Mouse (Mus musculus): ENCODE measurements around the gene Lrrc75b.

Gene Lrrc75b

DNA sequence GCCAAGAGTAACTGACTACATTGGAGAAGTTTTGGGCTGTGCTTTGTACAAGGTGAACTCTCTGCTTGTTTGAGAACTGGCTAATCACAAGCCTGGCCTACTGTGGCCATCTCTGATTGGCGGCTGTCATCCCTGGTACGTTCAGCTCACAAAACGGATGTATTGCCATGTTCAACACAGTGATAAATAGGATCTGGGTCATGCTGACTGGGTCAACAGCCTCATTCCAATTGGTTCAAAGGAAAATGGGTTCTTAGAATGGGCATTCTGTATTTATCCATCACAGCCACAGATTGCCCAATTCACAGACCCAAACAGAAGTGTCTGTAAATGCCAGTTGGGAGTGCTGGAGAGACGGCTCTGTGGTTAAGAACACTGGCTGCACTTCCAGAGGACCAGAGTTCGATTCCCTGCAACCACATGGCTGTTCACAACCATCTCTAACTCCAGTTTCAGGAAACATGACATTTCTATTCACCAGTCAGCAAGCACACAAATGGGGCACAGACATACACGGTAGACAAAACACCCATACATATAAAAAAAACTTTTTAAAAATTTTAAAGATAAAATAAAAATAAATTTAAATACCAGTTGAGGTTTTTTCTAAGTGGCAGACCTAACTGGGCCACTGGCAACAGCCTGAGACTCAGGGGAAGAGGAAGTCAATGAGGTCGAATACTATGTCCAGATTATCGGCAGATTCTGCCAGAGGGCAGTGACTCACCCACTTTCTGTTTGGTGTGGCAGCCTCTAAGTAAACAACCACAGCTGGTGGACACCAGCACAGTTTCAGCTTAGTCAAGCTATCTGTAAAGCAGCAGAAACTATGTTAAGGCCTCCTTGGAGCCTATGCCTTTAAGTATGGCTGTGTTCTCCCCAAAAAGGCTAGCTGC, 55.6 kb downstream of the Lrrc75b start:
- DNase-seq (ENCODE audit: extremely low spot score, low read depth, low spot score): no peak

DNA sequence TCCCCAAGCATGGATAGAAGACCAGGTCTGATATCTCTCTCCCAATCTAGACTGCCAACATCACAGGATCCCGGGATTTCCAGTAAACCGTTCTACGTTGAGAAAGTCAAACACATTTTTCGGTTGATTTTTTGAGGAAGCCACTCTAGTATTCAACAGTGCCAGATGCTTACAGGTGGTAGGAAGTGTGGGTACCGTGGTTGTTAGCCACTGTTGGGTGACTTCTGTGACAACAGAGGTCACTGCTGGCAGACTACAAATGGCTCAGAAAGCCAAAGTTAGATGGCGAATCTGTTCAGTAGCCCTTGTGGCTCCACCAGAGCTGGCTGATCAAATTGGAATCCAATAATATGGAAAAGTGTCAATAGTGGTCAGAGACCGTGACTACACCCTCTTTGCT, 56.4 kb downstream of the Lrrc75b start:
- no peak for DNase-seq (ENCODE audit: extremely low spot score, low read depth, low spot score)

DNA sequence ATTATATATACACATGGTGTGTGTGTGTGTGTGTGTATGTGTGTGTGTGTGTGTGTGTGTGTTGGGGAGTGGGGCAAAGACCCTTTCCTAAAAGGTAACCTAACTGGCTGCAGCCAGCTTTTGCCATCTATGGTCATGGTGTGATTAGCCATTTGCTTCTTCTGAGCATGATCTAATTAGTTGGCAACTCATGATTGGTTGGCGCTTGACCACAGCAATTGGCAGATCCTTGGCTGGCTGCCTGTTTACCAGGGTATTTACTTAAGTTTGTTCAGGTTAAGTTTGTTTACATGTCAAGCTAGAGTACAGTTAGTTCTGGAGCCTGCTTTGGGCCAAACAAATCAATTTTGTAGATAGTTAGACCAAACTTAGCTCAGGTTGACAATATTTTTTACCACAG, 58.5 kb downstream of the Lrrc75b start:
- DNase-seq (ENCODE audit: extremely low spot score, low read depth, low spot score): no peak

DNA sequence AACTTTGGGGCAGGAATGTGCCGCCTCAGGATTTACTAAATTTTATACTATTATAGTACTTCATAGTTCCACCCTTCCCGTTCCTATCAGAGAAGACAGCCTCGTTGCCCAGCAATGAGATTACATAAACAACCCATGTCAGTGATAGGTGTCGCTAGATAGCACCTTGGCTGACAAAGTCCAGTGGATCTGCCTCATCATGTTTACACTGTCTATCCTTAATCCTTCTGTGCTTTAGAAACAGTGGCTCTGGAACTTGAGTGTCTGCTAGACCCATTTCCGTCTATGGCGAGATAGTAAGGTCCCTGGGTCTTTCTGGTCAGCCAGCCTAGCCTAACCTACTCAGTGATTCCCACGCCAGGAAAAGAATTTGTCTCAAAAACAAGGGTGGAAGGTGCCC, 59.8 kb downstream of the Lrrc75b start:
- no peak for DNase-seq (ENCODE audit: extremely low spot score, low read depth, low spot score)
